Mouse (Mus musculus): ENCODE measurements around the gene 1700056E22Rik. TPM values are rescaled to one million over a fixed set of nuclear protein-coding genes. Genes with fewer than 3 reads are reported as not detected.

1700056E22Rik gene
- total RNA-seq (2014; fragmentation: Nextera tagmentation) (not detected in 2 replicates), total RNA-seq (2017) (0.29 TPM in 1 of 2 replicates, not detected in the other), polyA plus RNA-seq (2012) (not detected in 2 replicates)

DNA sequence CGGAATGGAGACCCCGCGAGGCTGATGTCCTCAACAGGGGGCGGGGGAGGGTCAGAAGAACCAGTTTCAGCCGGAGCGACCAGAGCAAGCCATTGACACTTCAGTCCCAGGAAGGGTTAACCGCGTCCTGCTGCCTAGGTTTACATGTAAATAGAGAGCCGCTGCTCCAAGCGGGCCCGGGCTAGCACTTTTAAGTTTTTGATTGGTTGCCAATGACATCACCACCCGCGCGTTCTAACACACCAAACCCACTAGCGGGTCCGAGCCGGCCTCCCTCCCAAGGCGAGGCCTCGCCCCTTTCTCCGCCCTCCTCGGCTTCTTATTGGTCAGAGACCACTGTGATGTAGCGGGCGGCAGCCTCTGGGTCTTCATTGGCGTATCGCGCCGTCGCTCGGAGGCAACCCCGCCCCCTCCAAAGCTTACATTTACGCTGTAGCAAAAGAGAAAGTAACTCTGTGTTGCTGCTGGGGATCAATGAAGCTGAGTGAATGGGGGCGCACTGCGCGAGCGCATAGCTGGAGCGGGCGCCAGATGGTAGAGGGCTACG lies at the start of gene 1700056E22Rik:
1700056E22Rik (minus strand) TSS at position 291 of the 547 bp plus-strand sequence.
- Histone ChIP-seq H3K36me3 (replicated peaks) (no peaks in the 10 kb centered on the region), H3K27me3 (ENCODE audit: insufficient read depth, low read length) (no peaks in the 10 kb centered on the region), H3K4me1 (ENCODE audit: insufficient read depth, low read depth, low read length) (no peaks in the 10 kb centered on the region), H3K9me3 (replicated peaks) (peaks cover 65% of the 10 kb centered on the region), H3K4me3 (ENCODE audit: low read depth, low read length) (no peak within 1 kb of the TSS; the same call in 1 of the 2 replicates)
- ATAC-seq (ENCODE audit: extremely low read depth, insufficient number of reproducible peaks, low FRiP score, poor library complexity, severe bottlenecking), result no peak
- TF ChIP-seq TAL1 (conservative IDR thresholded peaks at IDR 0.05; ENCODE audit: low read depth, low read length), result no peak
- DNase-seq (ENCODE audit: low spot score), result no peak

DNA sequence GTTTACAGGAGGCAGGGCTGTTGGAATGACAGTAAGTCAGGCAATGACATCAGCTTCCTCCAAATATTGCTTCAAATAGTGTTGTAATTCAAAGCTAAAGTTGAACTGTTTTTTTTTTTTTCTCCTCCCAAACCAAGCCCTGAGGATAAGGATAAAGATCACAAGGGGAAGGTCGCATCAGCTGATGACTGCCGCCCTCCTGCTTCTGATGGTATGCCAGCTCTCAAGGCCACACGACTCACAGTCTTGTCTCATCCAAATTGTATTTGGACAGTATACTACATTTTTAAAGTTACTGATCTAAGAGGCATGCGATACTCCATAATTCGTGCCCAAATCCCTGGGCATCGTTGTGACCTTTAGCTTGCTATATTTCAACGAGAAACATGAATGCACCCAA lies 49.1 kb upstream of the 1700056E22Rik start:
- H3K36me3 ChIP-seq (replicated peaks), result no peaks in the 10 kb centered on the region
- no peaks in the 10 kb centered on the region for H3K27me3 ChIP-seq (ENCODE audit: insufficient read depth, low read length)
- TF ChIP-seq POLR2AphosphoS5 (IDR thresholded peaks at IDR 0.05; ENCODE audit: insufficient replicate concordance, low read depth, low read length) (no peak), GATA2 (IDR thresholded peaks at IDR 0.05; ENCODE audit: borderline replicate concordance, low read depth, low read length) (no peak), TAL1 (conservative IDR thresholded peaks at IDR 0.05; ENCODE audit: low read depth, low read length) (no peak), CTCF (IDR thresholded peaks at IDR 0.05; ENCODE audit: low read depth, low read length) (no peak), GATA1 (IDR thresholded peaks at IDR 0.05; ENCODE audit: borderline replicate concordance, low read length) (no peak)
- no peak overlapping the region for H3K4me3 ChIP-seq (ENCODE audit: low read depth, low read length)
- H3K4me1 ChIP-seq (ENCODE audit: insufficient read depth, low read depth, low read length), result no peaks in the 10 kb centered on the region
- ATAC-seq (ENCODE audit: extremely low read depth, insufficient number of reproducible peaks, low FRiP score, poor library complexity, severe bottlenecking), result no peak
- DNase-seq (ENCODE audit: low spot score), result no peak
- H3K9me3 ChIP-seq (replicated peaks), result peaks cover 31% of the 10 kb centered on the region

DNA sequence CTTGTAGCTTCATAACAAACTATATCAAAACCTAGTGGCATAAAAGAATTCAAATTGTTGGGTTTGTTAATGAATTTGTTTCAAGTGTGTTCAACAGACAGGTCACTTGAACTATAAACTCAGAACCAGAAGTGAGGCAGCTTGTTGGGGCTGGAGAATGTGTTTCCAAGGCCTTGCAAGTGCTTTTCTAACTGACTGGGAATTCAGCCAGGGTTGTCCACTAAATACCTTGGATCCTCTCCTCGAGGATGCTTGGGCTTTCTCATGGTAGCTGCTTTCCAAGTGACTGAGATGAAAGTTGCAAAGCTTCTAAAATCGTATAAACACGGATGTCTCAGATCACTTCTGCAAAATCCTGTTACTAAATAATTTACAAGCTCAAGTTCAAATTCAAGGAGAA lies 48.6 kb upstream of the 1700056E22Rik start:
- ATAC-seq (ENCODE audit: extremely low read depth, insufficient number of reproducible peaks, low FRiP score, poor library complexity, severe bottlenecking), result no peak
- H3K36me3 ChIP-seq (replicated peaks), result no peaks in the 10 kb centered on the region

DNA sequence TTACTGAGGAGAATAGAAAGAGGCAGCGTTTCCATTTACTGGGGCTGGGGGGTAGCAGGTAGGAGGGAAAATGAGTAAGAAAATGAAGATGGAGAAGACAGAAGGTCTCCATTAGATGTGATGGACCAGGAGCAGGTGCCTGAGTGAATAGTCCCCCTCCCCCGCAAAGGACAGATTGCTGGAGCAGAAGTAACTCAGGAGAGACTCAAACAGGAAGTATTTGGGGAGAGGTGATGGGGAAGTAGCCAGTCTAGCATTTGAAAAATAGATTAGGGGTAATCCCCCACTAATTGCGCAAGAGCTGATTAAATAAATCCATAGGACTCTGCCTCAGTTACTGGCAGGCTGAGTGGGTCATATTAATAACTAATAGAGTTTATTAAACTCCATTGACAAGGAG lies 45.2 kb upstream of the 1700056E22Rik start:
- Histone ChIP-seq H3K27me3 (ENCODE audit: insufficient read depth, low read length) (no peaks in the 10 kb centered on the region), H3K9me3 (replicated peaks) (peaks cover 44% of the 10 kb centered on the region), H3K4me3 (ENCODE audit: low read depth, low read length) (no peak overlapping the region), H3K36me3 (replicated peaks) (no peaks in the 10 kb centered on the region), H3K4me1 (ENCODE audit: insufficient read depth, low read depth, low read length) (no peaks in the 10 kb centered on the region)
- ATAC-seq (ENCODE audit: extremely low read depth, insufficient number of reproducible peaks, low FRiP score, poor library complexity, severe bottlenecking) (no peak), DNase-seq (ENCODE audit: low spot score) (no peak)
- TF ChIP-seq GATA2 (IDR thresholded peaks at IDR 0.05; ENCODE audit: borderline replicate concordance, low read depth, low read length), result no peak
- no peak for TF ChIP-seq CTCF (IDR thresholded peaks at IDR 0.05; ENCODE audit: low read depth, low read length)
- no peak for TF ChIP-seq POLR2AphosphoS5 (IDR thresholded peaks at IDR 0.05; ENCODE audit: insufficient replicate concordance, low read depth, low read length)
- TF ChIP-seq GATA1 (IDR thresholded peaks at IDR 0.05; ENCODE audit: borderline replicate concordance, low read length), result no peak
- TF ChIP-seq TAL1 (conservative IDR thresholded peaks at IDR 0.05; ENCODE audit: low read depth, low read length), result no peak

More for the DNA sequence above, 48.6 kb upstream of the 1700056E22Rik start:
- H3K9me3 ChIP-seq (replicated peaks), result peaks cover 34% of the 10 kb centered on the region
- no peaks in the 10 kb centered on the region for H3K27me3 ChIP-seq (ENCODE audit: insufficient read depth, low read length)
- no peaks in the 10 kb centered on the region for H3K4me1 ChIP-seq (ENCODE audit: insufficient read depth, low read depth, low read length)
- DNase-seq (ENCODE audit: low spot score), result no peak
- TF ChIP-seq POLR2AphosphoS5 (IDR thresholded peaks at IDR 0.05; ENCODE audit: insufficient replicate concordance, low read depth, low read length) (no peak), GATA1 (IDR thresholded peaks at IDR 0.05; ENCODE audit: borderline replicate concordance, low read length) (no peak), CTCF (IDR thresholded peaks at IDR 0.05; ENCODE audit: low read depth, low read length) (no peak), TAL1 (conservative IDR thresholded peaks at IDR 0.05; ENCODE audit: low read depth, low read length) (no peak), GATA2 (IDR thresholded peaks at IDR 0.05; ENCODE audit: borderline replicate concordance, low read depth, low read length) (no peak)
- H3K4me3 ChIP-seq (ENCODE audit: low read depth, low read length), result no peak overlapping the region

DNA sequence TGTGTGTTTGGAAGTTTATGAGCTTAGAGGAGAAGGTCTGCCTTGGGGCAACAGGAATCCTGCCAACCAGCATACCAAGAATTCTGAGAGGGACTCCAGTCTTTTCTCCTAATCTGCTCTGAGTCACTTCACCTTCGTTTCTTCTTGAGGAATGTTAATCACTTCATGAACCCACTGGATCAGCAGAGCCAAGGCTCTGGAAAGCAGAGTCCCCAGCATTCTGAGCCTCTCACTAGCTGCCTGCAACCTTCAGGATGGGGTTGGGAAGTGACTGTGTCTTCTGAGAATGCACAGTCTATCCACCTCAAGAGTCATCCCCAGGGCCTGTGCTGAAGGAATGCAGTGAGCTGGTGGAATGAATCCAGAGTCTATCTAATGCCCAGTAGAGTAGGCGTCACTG lies 42.7 kb upstream of the 1700056E22Rik start:
- H3K4me1 ChIP-seq (ENCODE audit: insufficient read depth, low read depth, low read length), result no peaks in the 10 kb centered on the region
- no peaks in the 10 kb centered on the region for H3K27me3 ChIP-seq (ENCODE audit: insufficient read depth, low read length)
- peaks cover 49% of the 10 kb centered on the region for H3K9me3 ChIP-seq (replicated peaks)
- ATAC-seq (ENCODE audit: extremely low read depth, insufficient number of reproducible peaks, low FRiP score, poor library complexity, severe bottlenecking) (no peak), DNase-seq (ENCODE audit: low spot score) (no peak)
- TF ChIP-seq CTCF (IDR thresholded peaks at IDR 0.05; ENCODE audit: low read depth, low read length), result no peak
- no peak for TF ChIP-seq GATA2 (IDR thresholded peaks at IDR 0.05; ENCODE audit: borderline replicate concordance, low read depth, low read length)
- no peak for TF ChIP-seq GATA1 (IDR thresholded peaks at IDR 0.05; ENCODE audit: borderline replicate concordance, low read length)
- TF ChIP-seq POLR2AphosphoS5 (IDR thresholded peaks at IDR 0.05; ENCODE audit: insufficient replicate concordance, low read depth, low read length), result no peak
- H3K4me3 ChIP-seq (ENCODE audit: low read depth, low read length), result no peak overlapping the region
- no peaks in the 10 kb centered on the region for H3K36me3 ChIP-seq (replicated peaks)

DNA sequence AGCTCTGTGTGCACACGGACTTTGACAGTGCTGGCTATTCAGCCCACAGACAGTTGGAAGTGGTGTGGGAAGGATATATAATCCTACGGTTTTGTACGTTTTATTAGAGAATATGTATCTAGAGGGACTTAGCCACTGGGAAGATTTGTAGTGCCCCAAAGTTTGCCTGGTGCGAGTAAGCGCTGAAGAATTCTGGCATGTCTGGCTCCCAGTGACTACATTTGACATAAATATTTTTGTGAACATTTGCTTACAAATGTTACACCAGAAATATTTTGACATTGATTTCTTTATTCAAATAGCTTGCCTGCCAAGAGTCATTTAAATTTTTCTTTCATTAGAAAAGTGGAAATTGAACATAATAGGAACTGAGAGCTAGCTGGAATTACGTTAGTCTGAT lies 42.0 kb upstream of the 1700056E22Rik start:
- Histone ChIP-seq H3K4me1 (ENCODE audit: insufficient read depth, low read depth, low read length) (no peaks in the 10 kb centered on the region), H3K9me3 (replicated peaks) (peaks cover 53% of the 10 kb centered on the region), H3K36me3 (replicated peaks) (no peaks in the 10 kb centered on the region), H3K4me3 (ENCODE audit: low read depth, low read length) (no peak overlapping the region), H3K27me3 (ENCODE audit: insufficient read depth, low read length) (no peaks in the 10 kb centered on the region)
- no peak for DNase-seq (ENCODE audit: low spot score)
- no peak for ATAC-seq (ENCODE audit: extremely low read depth, insufficient number of reproducible peaks, low FRiP score, poor library complexity, severe bottlenecking)
- TF ChIP-seq GATA2 (IDR thresholded peaks at IDR 0.05; ENCODE audit: borderline replicate concordance, low read depth, low read length), result no peak
- TF ChIP-seq CTCF (IDR thresholded peaks at IDR 0.05; ENCODE audit: low read depth, low read length), result no peak
- TF ChIP-seq GATA1 (IDR thresholded peaks at IDR 0.05; ENCODE audit: borderline replicate concordance, low read length), result no peak
- no peak for TF ChIP-seq POLR2AphosphoS5 (IDR thresholded peaks at IDR 0.05; ENCODE audit: insufficient replicate concordance, low read depth, low read length)
- no peak for TF ChIP-seq TAL1 (conservative IDR thresholded peaks at IDR 0.05; ENCODE audit: low read depth, low read length)
